Mouse (Mus musculus): Measurements from ENCODE around the gene Smurf2. TPM values are rescaled to one million over a fixed set of nuclear protein-coding genes. Genes with fewer than 3 reads are reported as not detected.
A peak's percentile ranks its signal among the peaks of the same experiment; 100 is the strongest.
"Not testable (repeated sequence)": the region's sequence is repeated elsewhere in the genome, so short reads cannot be mapped to it uniquely, and the experiment has no call there.

Smurf2 gene
- polyA plus RNA-seq, 1 experiment, result 13.0 TPM

GRCm38 (mm10) chr11:106812410-106813136 lies 107.9 kb downstream of the Smurf2 start:
- TF ChIP-seq MAX (IDR thresholded peaks at IDR 0.05) (no peak), USF1 (IDR thresholded peaks at IDR 0.05; ENCODE audit: low read depth) (no peak), MYOD1 (IDR thresholded peaks at IDR 0.05; ENCODE audit: control insufficient read depth, insufficient read length, low read depth) (no peak), CEBPB (IDR thresholded peaks at IDR 0.05; ENCODE audit: low read depth) (no peak), MYOG (IDR thresholded peaks at IDR 0.05; ENCODE audit: control insufficient read depth, extremely low read depth, insufficient read length) (no peak), CTCF (IDR thresholded peaks at IDR 0.05; ENCODE audit: control insufficient read depth, insufficient read depth, insufficient read length) (no peak), FOSL1 (IDR thresholded peaks at IDR 0.05; ENCODE audit: insufficient read depth, low read length, poor library complexity, severe bottlenecking) (no peak)
- Histone ChIP-seq H3K27me3 (ENCODE audit: control insufficient read depth, insufficient read depth, insufficient read length) (no peaks in the 10 kb centered on the region), H3K79me3 (ENCODE audit: low read depth) (no peaks in the 10 kb centered on the region), H3K36me3 (ENCODE audit: control insufficient read depth, insufficient read depth) (peaks cover 73% of the 10 kb centered on the region), H3K79me2 (ENCODE audit: control insufficient read depth, insufficient read depth) (no peaks in the 10 kb centered on the region), H3ac (ENCODE audit: control insufficient read depth, insufficient read length, low read depth) (no peak overlapping the region), H3K4me3 (ENCODE audit: insufficient read depth, poor library complexity, severe bottlenecking) (no peak overlapping the region)

GRCm38 (mm10) chr11:106807442-106807841 lies 113.1 kb downstream of the Smurf2 start:
- H3K79me2 ChIP-seq (ENCODE audit: control insufficient read depth, insufficient read depth); H3K27me3 ChIP-seq (ENCODE audit: control insufficient read depth, insufficient read depth, insufficient read length); H3K4me3 ChIP-seq (ENCODE audit: insufficient read depth, poor library complexity, severe bottlenecking); H3ac ChIP-seq (ENCODE audit: control insufficient read depth, insufficient read length, low read depth); H3K79me3 ChIP-seq (ENCODE audit: low read depth): not testable (repeated sequence)
- H3K36me3 ChIP-seq (ENCODE audit: control insufficient read depth, insufficient read depth), result peaks cover 56% of the 10 kb centered on the region

- Histone ChIP-seq H3K79me2 (ENCODE audit: control insufficient read depth, insufficient read depth) (no peaks in the 10 kb centered on the region), H3K4me3 (ENCODE audit: insufficient read depth, poor library complexity, severe bottlenecking) (no peak overlapping the region), H3K27me3 (ENCODE audit: control insufficient read depth, insufficient read depth, insufficient read length) (no peaks in the 10 kb centered on the region), H3K79me3 (ENCODE audit: low read depth) (no peaks in the 10 kb centered on the region), H3K36me3 (ENCODE audit: control insufficient read depth, insufficient read depth) (peaks cover 62% of the 10 kb centered on the region), H3ac (ENCODE audit: control insufficient read depth, insufficient read length, low read depth) (no peak overlapping the region)
- TF ChIP-seq USF1 (IDR thresholded peaks at IDR 0.05; ENCODE audit: low read depth) (no peak), MAX (IDR thresholded peaks at IDR 0.05) (no peak), FOSL1 (IDR thresholded peaks at IDR 0.05; ENCODE audit: insufficient read depth, low read length, poor library complexity, severe bottlenecking) (no peak), MYOD1 (IDR thresholded peaks at IDR 0.05; ENCODE audit: control insufficient read depth, insufficient read length, low read depth) (no peak), CTCF (IDR thresholded peaks at IDR 0.05; ENCODE audit: control insufficient read depth, insufficient read depth, insufficient read length) (no peak), CEBPB (IDR thresholded peaks at IDR 0.05; ENCODE audit: low read depth) (no peak)
Measured at GRCm38 (mm10) chr11:106802069-106802627, 118.4 kb downstream of the Smurf2 start.

- TF ChIP-seq CTCF (IDR thresholded peaks at IDR 0.05; ENCODE audit: control insufficient read depth, insufficient read depth, insufficient read length), result no peak
- no peak for TF ChIP-seq MYOD1 (IDR thresholded peaks at IDR 0.05; ENCODE audit: control insufficient read depth, insufficient read length, low read depth)
- no peak for TF ChIP-seq CEBPB (IDR thresholded peaks at IDR 0.05; ENCODE audit: low read depth)
- TF ChIP-seq USF1 (IDR thresholded peaks at IDR 0.05; ENCODE audit: low read depth), result no peak
- no peak for TF ChIP-seq MYOG (IDR thresholded peaks at IDR 0.05; ENCODE audit: control insufficient read depth, extremely low read depth, insufficient read length)
- no peak for TF ChIP-seq FOSL1 (IDR thresholded peaks at IDR 0.05; ENCODE audit: insufficient read depth, low read length, poor library complexity, severe bottlenecking)
- no peak for TF ChIP-seq MAX (IDR thresholded peaks at IDR 0.05)
- Histone ChIP-seq H3K36me3 (ENCODE audit: control insufficient read depth, insufficient read depth) (peaks cover 65% of the 10 kb centered on the region), H3ac (ENCODE audit: control insufficient read depth, insufficient read length, low read depth) (no peak overlapping the region)
Measured at GRCm38 (mm10) chr11:106795679-106796078, 124.8 kb downstream of the Smurf2 start.

GRCm38 (mm10) chr11:106793846-106794245 lies 126.7 kb downstream of the Smurf2 start:
- Histone ChIP-seq H3K36me3 (ENCODE audit: control insufficient read depth, insufficient read depth) (peaks cover 53% of the 10 kb centered on the region), H3K79me2 (ENCODE audit: control insufficient read depth, insufficient read depth) (peaks cover 37% of the 10 kb centered on the region), H3ac (ENCODE audit: control insufficient read depth, insufficient read length, low read depth) (no peak overlapping the region), H3K79me3 (ENCODE audit: low read depth) (peaks cover 23% of the 10 kb centered on the region), H3K27me3 (ENCODE audit: control insufficient read depth, insufficient read depth, insufficient read length) (no peaks in the 10 kb centered on the region), H3K4me3 (ENCODE audit: insufficient read depth, poor library complexity, severe bottlenecking) (no peak overlapping the region)
- TF ChIP-seq MYOD1 (IDR thresholded peaks at IDR 0.05; ENCODE audit: control insufficient read depth, insufficient read length, low read depth) (no peak), MYOG (IDR thresholded peaks at IDR 0.05; ENCODE audit: control insufficient read depth, extremely low read depth, insufficient read length) (no peak), MAX (IDR thresholded peaks at IDR 0.05) (no peak), CEBPB (IDR thresholded peaks at IDR 0.05; ENCODE audit: low read depth) (no peak), FOSL1 (IDR thresholded peaks at IDR 0.05; ENCODE audit: insufficient read depth, low read length, poor library complexity, severe bottlenecking) (no peak), USF1 (IDR thresholded peaks at IDR 0.05; ENCODE audit: low read depth) (no peak), CTCF (IDR thresholded peaks at IDR 0.05; ENCODE audit: control insufficient read depth, insufficient read depth, insufficient read length) (no peak)

More at GRCm38 (mm10) chr11:106795679-106796078, 124.8 kb downstream of the Smurf2 start:
- Histone ChIP-seq H3K27me3 (ENCODE audit: control insufficient read depth, insufficient read depth, insufficient read length) (no peaks in the 10 kb centered on the region), H3K79me3 (ENCODE audit: low read depth) (peaks cover 10% of the 10 kb centered on the region), H3K4me3 (ENCODE audit: insufficient read depth, poor library complexity, severe bottlenecking) (no peak overlapping the region), H3K79me2 (ENCODE audit: control insufficient read depth, insufficient read depth) (peaks cover 22% of the 10 kb centered on the region)

- H3K36me3 ChIP-seq (ENCODE audit: control insufficient read depth, insufficient read depth), result peaks cover 42% of the 10 kb centered on the region
- peak overlapping the region; percentile 83 for H3ac ChIP-seq (ENCODE audit: control insufficient read depth, insufficient read length, low read depth)
- peaks cover 58% of the 10 kb centered on the region for H3K79me3 ChIP-seq (ENCODE audit: low read depth)
- no peak for TF ChIP-seq MAX (IDR thresholded peaks at IDR 0.05)
- TF ChIP-seq MYOG (IDR thresholded peaks at IDR 0.05; ENCODE audit: control insufficient read depth, extremely low read depth, insufficient read length), result no peak
- no peak for TF ChIP-seq CEBPB (IDR thresholded peaks at IDR 0.05; ENCODE audit: low read depth)
- TF ChIP-seq FOSL1 (IDR thresholded peaks at IDR 0.05; ENCODE audit: insufficient read depth, low read length, poor library complexity, severe bottlenecking), result no peak
- TF ChIP-seq CTCF (IDR thresholded peaks at IDR 0.05; ENCODE audit: control insufficient read depth, insufficient read depth, insufficient read length), result no peak
- no peak for TF ChIP-seq USF1 (IDR thresholded peaks at IDR 0.05; ENCODE audit: low read depth)
- no peak for TF ChIP-seq MYOD1 (IDR thresholded peaks at IDR 0.05; ENCODE audit: control insufficient read depth, insufficient read length, low read depth)
- H3K79me2 ChIP-seq (ENCODE audit: control insufficient read depth, insufficient read depth), result peaks cover 74% of the 10 kb centered on the region
- peak overlapping the region; percentile 95 for H3K4me3 ChIP-seq (ENCODE audit: insufficient read depth, poor library complexity, severe bottlenecking)
- H3K27me3 ChIP-seq (ENCODE audit: control insufficient read depth, insufficient read depth, insufficient read length), result no peaks in the 10 kb centered on the region
Measured at GRCm38 (mm10) chr11:106789649-106790048, 130.9 kb downstream of the Smurf2 start.
